Mouse (Mus musculus) adrenal gland, adult 10 weeks (tissue): ENCODE results near the gene Olfr551. TPM values are rescaled to one million over a fixed set of nuclear protein-coding genes. Genes with fewer than 3 reads are reported as not detected.

Experiments
- polyA plus RNA-seq: library from polyadenylated mRNA; stranded (reverse); fragments of 350-450 nt; fragmentation: Illumina TruSeq; extraction: RNeasy Lipid Tissue Mini Kit (QIAGEN cat#74804); gene quantifications from one replicate; pipeline ENCODE4 v1.2.3, GENCODE M21; 2014; ENCODE audit warnings: low read depth, low replicate concordance

The Olfr551 gene
- polyA plus RNA-seq: not detected

GRCm38 (mm10) chr7:102591786-102592185 lies at the start of gene Olfr551:
Gene Olfr551 (minus strand): TSS chr7:102591886.

GRCm38 (mm10) chr7:102638132-102638531 lies 46.4 kb upstream of the Olfr551 start, which contains the start of gene Olfr554:
Gene Olfr554 (plus strand): TSS chr7:102638432.

GRCm38 (mm10) chr7:102618118-102618517 lies 26.4 kb upstream of the Olfr551 start, which contains the start of gene Olfr553:
Gene Olfr553 (minus strand): TSS chr7:102618218.

GRCm38 (mm10) chr7:102597378-102598031 lies 5.8 kb upstream of the Olfr551 start, which contains the start of gene Olfr552:
Gene Olfr552 (plus strand): TSS chr7:102597770.

GRCm38 (mm10) chr7:102571142-102571541 lies 20.5 kb downstream of the Olfr551 start, which contains the start of gene Olfr550:
Gene Olfr550 (plus strand): TSS chr7:102571442.

GRCm38 (mm10) chr7:102564999-102565997 lies 26.4 kb downstream of the Olfr551 start, which contains the start of gene Trim21:
Gene Trim21 (minus strand): TSS chr7:102565486.

GRCm38 (mm10) chr7:102549570-102549969 lies 42.1 kb downstream of the Olfr551 start, which contains the start of gene Olfr549:
Gene Olfr549 (plus strand): TSS chr7:102549870.

GRCm38 (mm10) chr7:102540596-102540995 lies 51.1 kb downstream of the Olfr551 start, which contains the start of gene Olfr548-ps1:
Gene Olfr548-ps1 (plus strand): TSS chr7:102540896.

GRCm38 (mm10) chr7:102534449-102534848 lies 57.2 kb downstream of the Olfr551 start, which contains the start of gene Olfr547:
Gene Olfr547 (plus strand): TSS chr7:102534749.

Other genes with a start within 250 kb of the Olfr551 start
- 47.2 TPM for gene Rrm1, start 150.2 kb downstream of the Olfr551 start, polyA plus RNA-seq
- not detected for gene Olfr543, start 110.2 kb downstream of the Olfr551 start, polyA plus RNA-seq
- not detected for gene Olfr544, start 103.6 kb downstream of the Olfr551 start, polyA plus RNA-seq
- gene Olfr545, start 92.3 kb downstream of the Olfr551 start, polyA plus RNA-seq: not detected
- gene Olfr547, start 57.1 kb downstream of the Olfr551 start, polyA plus RNA-seq: not detected
- gene Olfr548-ps1, start 51.0 kb downstream of the Olfr551 start, polyA plus RNA-seq: not detected
- not detected for gene Olfr549, start 42.0 kb downstream of the Olfr551 start, polyA plus RNA-seq
- 17.0 TPM for gene Trim21, start 26.4 kb downstream of the Olfr551 start, polyA plus RNA-seq
- gene Olfr550, start 20.4 kb downstream of the Olfr551 start, polyA plus RNA-seq: not detected
- not detected for gene Olfr552, start 5.9 kb upstream of the Olfr551 start, polyA plus RNA-seq
- gene Olfr553, start 26.3 kb upstream of the Olfr551 start, polyA plus RNA-seq: not detected
- gene Olfr554, start 46.5 kb upstream of the Olfr551 start, polyA plus RNA-seq: not detected
- gene Olfr555, start 66.9 kb upstream of the Olfr551 start, polyA plus RNA-seq: not detected
- gene Olfr556, start 73.0 kb upstream of the Olfr551 start, polyA plus RNA-seq: not detected
- 8.5 TPM for gene Trim68, start 95.4 kb upstream of the Olfr551 start, polyA plus RNA-seq
- gene Olfr557, start 104.0 kb upstream of the Olfr551 start, polyA plus RNA-seq: not detected
- gene Olfr558, start 110.3 kb upstream of the Olfr551 start, polyA plus RNA-seq: 2.6 TPM
- gene Olfr33, start 127.2 kb upstream of the Olfr551 start, polyA plus RNA-seq: not detected
- not detected for gene Olfr559, start 135.6 kb upstream of the Olfr551 start, polyA plus RNA-seq
- not detected for gene Olfr560, start 167.5 kb upstream of the Olfr551 start, polyA plus RNA-seq
- gene Olfr78, start 167.6 kb upstream of the Olfr551 start, polyA plus RNA-seq: 0.52 TPM
- gene Olfr561, start 179.3 kb upstream of the Olfr551 start, polyA plus RNA-seq: not detected
- gene Olfr564, start 211.6 kb upstream of the Olfr551 start, polyA plus RNA-seq: not detected